Mouse (Mus musculus) fibroblast of lung, adult 2 months (primary cell): ENCODE data around the gene Irak2.
"Not testable (repeated sequence)": the region's sequence is repeated elsewhere in the genome, so short reads cannot be mapped to it uniquely, and the experiment has no call there.

Experiments
- DNase-seq: peaks from one replicate; pipeline ENCODE4 v3.0.0-alpha.2; 2011; ENCODE audit warnings: low read depth

Irak2 gene

DNA sequence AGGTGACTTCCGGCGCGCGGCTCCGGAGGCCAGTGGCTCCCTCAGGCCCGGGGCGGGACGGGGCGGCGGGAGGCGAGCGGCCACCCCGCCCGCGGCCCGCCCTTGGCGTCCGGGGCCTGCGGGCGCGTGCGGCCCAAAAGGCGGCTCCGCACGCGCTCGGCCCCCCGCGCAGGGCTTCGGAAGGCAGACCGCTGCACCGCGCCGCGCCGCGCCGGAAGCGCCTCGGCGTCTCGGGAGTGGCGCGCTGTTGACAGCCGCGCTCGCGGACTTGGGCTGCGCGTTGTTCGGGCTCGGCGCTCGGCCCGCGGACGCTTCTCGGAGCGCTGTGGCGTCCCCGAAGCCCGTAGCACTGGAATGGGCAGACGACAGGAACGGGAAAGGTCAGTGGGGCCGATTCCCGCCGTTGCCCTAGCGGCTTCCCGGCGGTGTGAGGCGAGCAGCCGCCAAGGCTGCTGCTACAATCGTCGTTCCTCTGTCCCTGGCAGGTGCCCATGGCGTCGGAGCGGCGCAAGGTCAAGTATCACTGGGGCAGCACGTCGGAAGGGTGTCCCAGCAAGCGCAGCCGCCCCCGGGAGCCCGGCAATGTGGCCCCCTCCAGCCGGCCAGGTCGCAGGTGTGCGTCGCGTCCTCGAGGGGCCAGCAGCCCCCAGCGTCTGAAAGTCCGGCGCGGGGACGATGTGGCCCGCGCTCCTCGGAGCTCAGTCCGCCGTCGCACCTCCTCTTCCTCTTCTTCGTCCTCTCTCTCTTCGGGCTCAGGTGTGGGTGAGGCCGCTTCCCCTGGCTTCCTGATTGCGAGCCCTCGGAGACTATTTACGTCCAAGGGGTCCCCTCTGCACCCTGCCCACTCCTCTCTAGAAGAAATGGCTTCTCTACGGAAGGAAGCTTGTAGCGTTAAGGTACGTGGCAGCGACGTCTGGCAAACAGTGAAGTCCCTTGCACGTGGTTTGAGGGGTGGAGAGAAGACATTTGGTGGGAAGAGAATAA, 59.2 kb downstream of the Irak2 start:
- DNase-seq, result no peak

DNA sequence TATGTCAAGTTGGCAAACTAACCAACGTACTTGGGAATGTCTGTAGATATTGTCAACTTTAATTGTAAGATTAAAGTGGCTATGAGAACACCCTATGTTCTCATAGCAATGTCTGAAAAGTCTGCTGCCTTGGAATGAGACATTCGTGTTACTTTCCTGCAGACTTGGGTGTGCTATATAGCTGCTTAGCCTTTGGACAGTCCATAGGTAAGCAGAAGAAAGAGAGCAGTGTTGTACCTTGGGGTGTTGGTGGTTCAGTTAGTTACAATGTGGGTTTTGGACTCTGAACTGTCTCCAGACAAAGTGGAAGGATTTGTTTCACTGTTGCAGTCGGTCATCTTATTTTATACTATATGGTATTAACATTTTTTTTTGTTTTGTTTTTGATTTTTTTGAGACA, 74.5 kb downstream of the Irak2 start:
- no peak for DNase-seq

DNA sequence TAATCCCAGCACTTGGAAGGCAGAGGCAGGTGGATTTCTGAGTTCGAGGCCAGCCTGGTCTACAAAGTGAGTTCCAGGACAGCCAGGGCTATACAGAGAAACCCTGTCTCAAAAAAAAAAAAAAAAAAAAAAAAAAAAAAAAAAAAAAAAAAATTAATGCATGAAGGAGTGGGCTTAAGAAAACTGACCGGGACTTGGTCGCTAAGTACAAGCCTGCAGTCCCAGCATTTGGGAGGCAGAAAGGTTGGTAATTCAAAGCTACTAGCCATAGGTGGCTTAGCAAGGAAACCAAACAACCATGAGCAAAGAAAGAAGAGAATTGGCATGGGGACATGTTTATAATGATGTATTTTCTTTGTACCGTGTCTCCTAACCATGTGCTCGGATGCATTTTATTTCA, 75.1 kb downstream of the Irak2 start:
- not testable (repeated sequence) for DNase-seq

DNA sequence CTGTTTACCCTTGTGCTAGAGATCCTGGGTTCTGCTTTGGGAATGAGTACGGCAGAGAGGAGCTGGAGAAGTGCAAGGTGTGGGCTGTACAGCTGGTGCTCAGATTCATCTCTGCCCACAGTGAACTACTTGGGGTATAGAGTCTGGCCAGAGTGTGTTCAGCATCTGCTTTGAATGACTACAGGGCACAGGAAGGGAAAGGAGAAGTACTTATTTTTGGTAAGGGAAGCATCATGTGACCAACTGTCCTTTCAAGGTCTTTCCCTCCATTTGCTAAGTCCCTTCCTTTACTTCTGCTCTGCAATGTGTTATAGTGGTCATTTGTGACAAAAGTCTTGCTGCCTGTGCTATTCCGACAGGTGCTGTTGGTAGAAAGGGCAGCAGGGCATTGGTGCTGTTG, 76.0 kb downstream of the Irak2 start:
- no peak for DNase-seq

DNA sequence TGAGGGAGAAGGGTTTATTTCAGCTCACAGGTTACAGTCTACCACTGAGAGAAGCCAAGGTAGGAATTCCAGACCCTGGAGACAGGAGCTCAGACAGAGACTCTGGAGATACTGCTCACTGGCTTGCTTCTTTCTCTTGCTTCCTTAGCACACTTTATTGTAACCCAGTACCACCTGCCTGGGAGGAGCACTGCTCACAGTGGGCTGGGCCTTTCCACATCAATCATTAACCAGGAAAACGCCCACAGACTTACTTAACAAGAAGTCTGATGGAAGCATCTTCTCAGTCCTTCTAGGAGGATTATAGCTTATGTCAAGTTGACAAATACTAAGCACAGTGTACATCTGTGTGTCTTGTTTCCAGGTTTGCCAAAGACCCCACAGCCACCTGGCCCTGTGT, 76.5 kb downstream of the Irak2 start:
- DNase-seq, result no peak

DNA sequence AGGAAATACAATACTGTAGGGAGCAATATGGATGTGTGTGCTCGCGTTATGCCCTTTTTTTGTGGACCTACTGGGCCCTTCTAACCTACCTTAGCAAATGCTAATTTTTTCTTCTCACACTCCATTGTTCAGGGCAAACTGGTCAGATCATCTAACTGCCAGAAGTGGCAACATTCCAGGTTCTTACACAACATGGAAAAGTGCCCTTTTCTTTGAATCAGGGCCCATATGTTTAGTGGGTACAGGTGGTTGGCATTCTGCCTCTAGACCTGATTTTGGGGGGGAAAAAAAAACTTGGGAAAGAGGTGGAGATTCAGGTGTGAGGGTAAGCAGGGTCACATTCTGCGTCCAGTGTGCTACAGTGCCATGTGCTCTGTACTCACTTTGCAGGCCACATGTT, 79.3 kb downstream of the Irak2 start:
- no peak for DNase-seq

DNA sequence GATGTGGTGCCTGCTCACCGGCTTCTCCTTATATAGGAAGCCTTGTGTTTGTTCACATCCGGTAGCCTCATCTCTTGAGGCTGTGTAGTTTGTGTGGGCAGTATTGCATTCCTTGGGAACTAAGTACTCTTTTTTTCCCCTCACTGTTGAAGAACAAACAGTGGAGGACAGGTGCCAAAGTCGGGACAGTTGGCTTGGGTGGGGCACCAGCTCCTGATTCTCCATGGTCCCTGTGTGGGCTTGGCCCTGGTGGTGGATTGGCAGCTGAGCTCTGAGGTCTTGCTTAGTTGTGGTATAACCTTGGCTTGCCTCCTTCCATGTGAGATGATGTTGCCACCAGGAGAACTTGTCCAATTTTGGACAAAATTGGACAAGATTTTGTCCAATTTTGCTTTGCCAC, 81.6 kb downstream of the Irak2 start, which contains the start of gene Ghrl:
Ghrl (minus strand) TSS at position 3 of the 400 bp plus-strand sequence.
- no peak for DNase-seq

DNA sequence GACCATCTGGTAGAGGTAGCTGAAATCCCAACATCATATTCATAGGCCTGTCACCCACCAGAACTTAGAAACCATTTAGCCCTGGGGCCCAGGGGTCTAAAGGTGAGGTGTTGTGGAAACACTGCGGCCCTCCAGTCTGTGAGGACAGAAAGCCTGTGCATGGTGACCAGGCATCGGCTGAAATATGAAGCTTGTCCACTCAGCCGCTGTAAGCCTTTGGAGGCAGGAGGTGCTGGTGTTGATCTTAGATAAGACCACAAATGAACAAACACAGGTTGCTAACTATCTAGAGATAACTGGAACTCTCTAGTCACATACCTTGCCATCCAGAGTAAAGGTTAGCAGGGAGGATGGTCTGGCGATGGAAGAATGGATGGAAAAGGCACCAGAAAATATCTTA, 82.8 kb downstream of the Irak2 start:
- no peak for DNase-seq

DNA sequence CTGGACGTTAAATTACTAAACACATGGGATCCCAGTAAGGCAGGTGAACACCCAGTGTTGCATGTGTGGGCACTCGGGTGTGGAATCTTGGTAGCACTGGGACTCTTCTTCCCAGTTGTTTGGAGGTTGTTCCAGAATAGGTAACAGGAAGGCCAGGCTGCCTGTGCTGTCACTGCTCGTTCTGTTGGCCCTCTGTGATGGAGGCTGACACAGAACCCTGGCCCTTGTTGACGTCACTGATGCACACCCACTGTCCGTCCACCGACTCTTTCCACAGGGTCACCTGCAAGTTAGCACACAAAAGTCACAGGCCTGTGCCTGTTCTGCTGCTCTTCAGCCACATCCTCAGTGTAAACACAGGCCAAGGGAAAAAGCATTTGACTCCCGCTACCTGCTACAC, 89.9 kb downstream of the Irak2 start:
- DNase-seq, result no peak

DNA sequence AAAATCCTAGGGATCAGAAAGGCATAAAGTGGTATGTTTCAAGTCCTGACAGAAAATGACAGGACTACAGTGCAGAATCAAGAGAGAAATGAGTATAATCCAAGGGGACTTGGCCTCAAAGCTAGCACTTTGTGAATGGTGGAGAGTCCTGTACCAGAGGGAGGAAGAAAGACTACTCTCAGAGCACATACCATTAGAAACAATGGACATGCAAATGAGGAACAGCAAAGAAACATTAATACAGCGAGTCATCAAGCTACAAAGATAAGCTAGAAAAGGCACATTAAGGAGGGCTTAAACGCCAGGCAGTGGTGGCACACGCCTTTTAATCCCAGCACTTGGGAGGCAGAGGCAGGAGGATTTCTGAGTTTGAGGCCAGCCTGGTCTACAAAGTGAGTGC, 93.0 kb downstream of the Irak2 start:
- no peak for DNase-seq

DNA sequence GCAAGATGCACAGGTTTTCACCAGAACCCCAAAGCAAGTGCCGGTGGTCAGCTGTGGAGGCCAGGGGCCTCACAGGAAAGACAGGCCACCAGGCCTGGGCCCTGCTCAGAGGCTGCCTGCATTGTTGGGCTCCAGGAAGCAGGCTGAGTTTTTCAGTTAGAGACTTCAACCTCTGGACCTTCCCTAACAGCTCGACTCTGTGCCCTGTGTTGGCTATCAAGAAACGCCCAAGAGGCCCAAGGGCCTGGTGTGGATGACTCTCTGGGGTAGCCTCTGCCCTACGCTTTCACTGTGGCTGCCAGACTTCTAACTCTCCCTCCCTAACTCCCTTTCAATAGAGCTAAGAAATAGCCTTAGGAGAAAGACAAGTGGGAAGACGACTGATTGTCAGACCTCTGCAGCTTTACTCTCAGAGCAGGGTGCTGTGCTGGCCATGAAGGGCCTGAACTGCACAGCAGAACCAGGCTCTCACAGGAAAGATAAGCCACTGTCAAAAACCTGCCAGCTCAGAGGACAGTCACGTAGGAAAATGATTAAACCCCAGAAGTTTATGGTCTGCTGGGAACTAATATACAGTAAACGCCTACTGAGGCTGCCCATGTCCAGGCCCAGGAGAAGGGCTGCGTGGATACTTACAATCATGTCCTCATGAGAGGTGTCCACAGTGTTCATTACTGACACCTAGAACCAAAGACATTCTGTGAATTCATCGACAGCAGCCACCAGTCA, 99.2 kb downstream of the Irak2 start:
- no peak for DNase-seq

DNA sequence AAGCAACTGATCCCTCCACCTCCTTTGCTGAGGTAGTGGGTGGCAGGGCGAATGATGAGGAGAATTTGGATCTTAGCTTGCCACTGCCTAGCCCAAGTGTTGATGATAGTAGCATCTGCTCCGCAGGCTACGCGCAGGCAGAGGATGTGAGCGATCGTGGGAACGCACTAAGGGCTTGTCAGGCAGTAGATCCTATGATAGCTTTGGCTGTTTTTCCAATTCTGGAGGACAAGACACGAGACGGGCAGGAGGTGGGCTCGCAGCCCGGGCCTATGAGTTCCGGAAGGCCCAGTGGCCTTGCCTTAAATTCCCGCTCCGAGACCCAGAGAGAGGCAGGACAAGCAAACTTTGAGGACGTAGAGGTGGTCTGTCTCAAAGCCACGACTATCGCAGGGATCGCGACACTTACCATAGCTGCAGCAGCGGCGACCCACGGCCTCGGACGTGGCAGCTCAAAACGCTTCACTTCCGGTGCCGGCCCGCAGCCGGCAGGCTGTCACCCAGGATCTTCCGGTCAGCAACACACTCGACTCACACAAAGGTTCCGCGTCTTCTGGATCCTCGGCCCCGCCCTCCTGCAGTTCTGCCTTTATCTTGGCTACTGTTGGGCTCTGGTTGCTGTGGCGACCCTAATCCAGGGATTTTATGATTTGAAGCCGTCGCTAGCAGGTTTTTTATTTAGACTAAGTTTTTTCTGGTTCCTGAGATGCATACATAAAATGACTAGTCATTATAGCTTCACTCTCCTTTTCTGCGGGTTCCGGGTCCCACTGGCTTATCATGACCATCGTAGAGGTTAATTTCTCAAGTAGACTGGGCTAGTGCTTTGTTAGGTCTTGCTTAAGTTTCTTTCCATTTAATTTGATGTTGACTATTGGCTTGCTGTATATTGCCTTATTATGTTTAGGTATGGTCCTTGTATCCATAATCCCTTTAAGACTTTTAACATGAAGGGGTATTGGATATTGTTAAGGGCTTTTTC, 102.3 kb downstream of the Irak2 start, which contains the start of gene Sec13:
Sec13 (minus strand) TSS at position 508 of the 982 bp plus-strand sequence.
- DNase-seq, result peak; percentile 46

DNA sequence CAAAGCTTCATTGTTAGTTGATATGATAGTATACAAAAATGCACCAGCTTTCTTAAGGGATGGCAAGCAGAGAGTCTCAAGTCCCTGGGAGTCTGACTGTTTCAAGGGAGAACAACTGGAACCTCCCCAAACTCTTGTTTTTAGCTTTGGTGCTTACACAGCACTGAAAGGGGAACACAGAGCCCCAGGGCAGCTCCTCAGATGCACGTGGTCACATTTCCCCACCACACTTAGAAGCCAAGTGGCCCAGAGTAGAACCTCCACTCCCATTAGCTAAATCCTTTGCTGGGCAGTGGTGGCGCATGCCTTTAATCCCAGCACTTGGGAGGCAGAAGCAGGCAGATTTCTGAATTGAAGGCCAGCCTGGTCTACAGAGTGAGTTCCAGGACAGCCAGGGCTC, 103.2 kb downstream of the Irak2 start:
- no peak for DNase-seq

DNA sequence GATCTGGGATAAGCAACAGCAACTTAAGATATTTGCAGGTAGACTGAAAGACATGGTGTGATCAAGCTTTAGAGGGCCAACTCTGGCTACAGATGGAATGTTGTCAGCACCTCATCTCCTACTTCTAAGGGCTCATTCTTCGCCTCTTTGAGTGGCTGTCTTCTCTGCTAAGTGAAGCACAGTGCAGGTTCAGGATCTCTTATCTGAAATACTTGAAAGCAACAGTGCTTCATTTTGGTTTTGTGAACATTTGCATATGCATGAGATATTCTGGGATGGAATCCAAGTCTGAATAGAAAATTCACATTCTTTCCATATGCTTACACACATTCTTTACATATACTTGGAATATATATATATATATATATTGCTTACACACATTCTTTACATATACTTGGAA, 104.1 kb downstream of the Irak2 start:
- DNase-seq, result no peak

DNA sequence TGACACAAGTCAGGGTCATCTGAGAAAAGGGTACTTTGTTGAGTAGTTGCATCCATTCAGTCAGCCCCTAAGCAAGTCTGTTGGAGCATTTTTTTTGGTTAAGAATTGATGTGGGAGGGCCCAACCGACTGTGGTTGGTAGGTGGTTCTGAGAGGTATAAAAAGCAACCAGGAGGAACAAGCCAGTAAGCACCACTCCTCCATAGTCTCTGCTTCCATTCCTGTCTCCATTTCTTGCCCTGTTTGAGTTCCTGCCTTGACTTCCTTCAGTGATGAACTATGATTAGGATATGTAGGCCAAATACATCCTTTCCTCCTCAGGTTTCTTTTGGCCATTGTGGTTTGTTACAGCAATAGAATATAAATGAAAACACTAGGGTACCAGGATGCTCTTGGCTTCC, 104.8 kb downstream of the Irak2 start:
- no peak for DNase-seq
